Mouse (Mus musculus) neural tube, embryonic 15.5 days (tissue): ENCODE results near the gene Nanog. TPM values are rescaled to one million over a fixed set of nuclear protein-coding genes. Genes with fewer than 3 reads are reported as not detected.
A peak's percentile ranks its signal among the peaks of the same experiment; 100 is the strongest.

Source experiments
- ATAC-seq: fragments of 200-750 bp; cut with Nextera tagmentation; 2 replicates; pipeline ENCODE4 v1.8.0; 2017; ENCODE audit warnings: mild to moderate bottlenecking, moderate TSS enrichment, moderate library complexity; ENCODE audit not compliant: low FRiP score
- H3K27ac ChIP-seq: fragments of 300-500 bp; sonication (generic); replicated peaks from 2 replicates; pipeline ENCODE4 v1.5.1; 2015; ENCODE audit warnings: mild to moderate bottlenecking, inconsistent platforms
- H3K27me3 ChIP-seq: fragments of 300-500 bp; sonication (generic); replicated peaks from 2 replicates; pipeline ENCODE4 v1.6.1; 2015; ENCODE audit warnings: inconsistent platforms
- H3K36me3 ChIP-seq: fragments of 300-500 bp; sonication (generic); 2 replicates; pipeline ENCODE4 v1.6.1; 2015; ENCODE audit warnings: inconsistent platforms
- H3K4me1 ChIP-seq: fragments of 300-500 bp; sonication (generic); 2 replicates; pipeline ENCODE4 v1.6.1; 2015; ENCODE audit warnings: inconsistent platforms
- H3K4me2 ChIP-seq: fragments of 300-500 bp; sonication (generic); 2 replicates; pipeline ENCODE4 v1.6.1; 2015; ENCODE audit warnings: inconsistent platforms, mild to moderate bottlenecking, moderate library complexity
- H3K4me3 ChIP-seq: fragments of 300-500 bp; sonication (generic); replicated peaks from 2 replicates; pipeline ENCODE4 v1.5.1; 2015; ENCODE audit warnings: mild to moderate bottlenecking, inconsistent platforms
- H3K9ac ChIP-seq: fragments of 300-500 bp; sonication (generic); replicated peaks from 2 replicates; pipeline ENCODE4 v1.6.1; 2015; ENCODE audit warnings: mild to moderate bottlenecking, inconsistent platforms
- H3K9me3 ChIP-seq: fragments of 300-500 bp; sonication (generic); replicated peaks from 2 replicates; pipeline ENCODE4 v1.6.1; 2016; ENCODE audit warnings: inconsistent platforms
- WGBS: fragments of 180-500 bp; shearing (Covaris S2); methylation state at CpG from one replicate; pipeline ENCODE4 v1.1.7; 2015; ENCODE audit warnings: mixed read lengths; 5-methylcytosine and 5-hydroxymethylcytosine counted together
- polyA plus RNA-seq: library from polyadenylated mRNA; unstranded; fragments of >200 nt; fragmentation: Nextera tagmentation; extraction: Ambion mirVana; gene quantifications from 2 replicates; pipeline ENCODE4 v1.2.1, GENCODE M21; 2015

The Nanog gene
- 0.11 TPM in 1 of 2 replicates, not detected in the other for polyA plus RNA-seq

GRCm38 (mm10) chr6:122707036-122707800 lies at the start of gene Nanog:
Gene Nanog (plus strand): TSS chr6:122707489.
- H3K4me3 ChIP-seq, result no peak within 1 kb of the TSS
- H3K4me1 ChIP-seq, result peaks cover 8% of the 10 kb centered on the region
- no peak for ATAC-seq
- no peaks in the 10 kb centered on the region for H3K36me3 ChIP-seq
- H3K9ac ChIP-seq, result no peak within 1 kb of the TSS
- no peak within 1 kb of the TSS for H3K4me2 ChIP-seq
- H3K9me3 ChIP-seq, result no peaks in the 10 kb centered on the region
- no peaks in the 10 kb centered on the region for H3K27me3 ChIP-seq
- WGBS, result 29% methylated on average over 12 of the region's 12 CpGs
- H3K27ac ChIP-seq, result no peak within 1 kb of the TSS

- Histone ChIP-seq H3K36me3 (no peaks in the 10 kb centered on the region), H3K27ac (no peak overlapping the region), H3K4me2 (no peak overlapping the region), H3K9me3 (no peaks in the 10 kb centered on the region), H3K4me1 (no peaks in the 10 kb centered on the region), H3K4me3 (no peak overlapping the region), H3K9ac (no peak overlapping the region), H3K27me3 (peaks cover 14% of the 10 kb centered on the region)
- 86% methylated on average over 5 of the region's 5 CpGs for WGBS
- no peak for ATAC-seq
These were observed 49.7 kb upstream of the Nanog start for GRCm38 (mm10) chr6:122657630-122658029.

- Histone ChIP-seq H3K9me3 (no peaks in the 10 kb centered on the region), H3K27ac (no peak overlapping the region), H3K36me3 (no peaks in the 10 kb centered on the region), H3K4me1 (no peaks in the 10 kb centered on the region), H3K4me3 (no peak overlapping the region), H3K4me2 (no peak overlapping the region), H3K27me3 (peaks cover 23% of the 10 kb centered on the region), H3K9ac (no peak overlapping the region)
- ATAC-seq, result no peak
- WGBS, result 23% methylated on average over 7 of the region's 7 CpGs
These were observed 47.7 kb upstream of the Nanog start for GRCm38 (mm10) chr6:122659567-122659966.

- 37% methylated on average over 8 of the region's 8 CpGs for WGBS
- Histone ChIP-seq H3K4me3 (no peak overlapping the region), H3K27ac (no peak overlapping the region), H3K9me3 (no peaks in the 10 kb centered on the region), H3K4me1 (no peaks in the 10 kb centered on the region), H3K9ac (no peak overlapping the region), H3K36me3 (no peaks in the 10 kb centered on the region), H3K27me3 (peaks cover 23% of the 10 kb centered on the region), H3K4me2 (no peak overlapping the region)
- ATAC-seq, result peak; percentile 79
These were observed 46.5 kb upstream of the Nanog start for GRCm38 (mm10) chr6:122660601-122661379.

- Histone ChIP-seq H3K9me3 (no peaks in the 10 kb centered on the region), H3K4me2 (no peak overlapping the region), H3K36me3 (no peaks in the 10 kb centered on the region), H3K27me3 (peaks cover 23% of the 10 kb centered on the region), H3K9ac (no peak overlapping the region), H3K27ac (no peak overlapping the region), H3K4me3 (no peak overlapping the region), H3K4me1 (no peaks in the 10 kb centered on the region)
- no peak for ATAC-seq
- 24% methylated on average over 22 of the region's 22 CpGs for WGBS
These were observed 44.6 kb upstream of the Nanog start for GRCm38 (mm10) chr6:122662551-122663264.

- Histone ChIP-seq H3K27ac (no peak overlapping the region), H3K4me1 (no peaks in the 10 kb centered on the region), H3K9ac (no peak overlapping the region), H3K27me3 (peaks cover 23% of the 10 kb centered on the region), H3K4me2 (no peak overlapping the region), H3K9me3 (no peaks in the 10 kb centered on the region), H3K4me3 (no peak overlapping the region), H3K36me3 (no peaks in the 10 kb centered on the region)
- 35% methylated on average over 14 of the region's 14 CpGs for WGBS
- ATAC-seq, result no peak
These were observed 43.6 kb upstream of the Nanog start for GRCm38 (mm10) chr6:122663596-122664206.

GRCm38 (mm10) chr6:122665866-122666265 lies 41.4 kb upstream of the Nanog start:
- Histone ChIP-seq H3K27me3 (peaks cover 22% of the 10 kb centered on the region), H3K9me3 (no peaks in the 10 kb centered on the region), H3K9ac (no peak overlapping the region), H3K36me3 (no peaks in the 10 kb centered on the region), H3K4me3 (no peak overlapping the region), H3K4me2 (no peak overlapping the region), H3K27ac (no peak overlapping the region), H3K4me1 (peaks cover 9% of the 10 kb centered on the region)
- 81% methylated on average over 7 of the region's 7 CpGs for WGBS
- ATAC-seq, result no peak

- Histone ChIP-seq H3K27me3 (peaks cover 8% of the 10 kb centered on the region), H3K9ac (0 out of 2 replicates have a peak overlapping the region, but pooled peaks have one; percentile 5), H3K36me3 (no peaks in the 10 kb centered on the region), H3K4me3 (no peak overlapping the region), H3K4me1 (peaks cover 9% of the 10 kb centered on the region), H3K4me2 (no peak overlapping the region), H3K27ac (no peak overlapping the region), H3K9me3 (no peaks in the 10 kb centered on the region)
- WGBS, result 79% methylated on average over 5 of the region's 5 CpGs
- no peak for ATAC-seq
These were observed 39.6 kb upstream of the Nanog start for GRCm38 (mm10) chr6:122667715-122668114.

GRCm38 (mm10) chr6:122668823-122669222 lies 38.5 kb upstream of the Nanog start:
- Histone ChIP-seq H3K9ac (no peak overlapping the region), H3K4me2 (no peak overlapping the region), H3K27me3 (no peaks in the 10 kb centered on the region), H3K27ac (no peak overlapping the region), H3K9me3 (no peaks in the 10 kb centered on the region), H3K36me3 (no peaks in the 10 kb centered on the region), H3K4me3 (no peak overlapping the region), H3K4me1 (peaks cover 9% of the 10 kb centered on the region)
- peak; percentile 8; the same call in 1 of the 2 replicates for ATAC-seq
- WGBS, result 77% methylated on average over 5 of the region's 5 CpGs

- Histone ChIP-seq H3K27ac (peak overlapping the region; percentile 56; the same call in 1 of the 2 replicates), H3K4me2 (peak overlapping the region; percentile 68), H3K4me3 (peak overlapping the region; percentile 48), H3K9ac (peak overlapping the region; percentile 51), H3K27me3 (no peaks in the 10 kb centered on the region), H3K9me3 (no peaks in the 10 kb centered on the region), H3K4me1 (peaks cover 9% of the 10 kb centered on the region), H3K36me3 (no peaks in the 10 kb centered on the region)
- peak; percentile 94 for ATAC-seq
- 7% methylated on average over 19 of the region's 19 CpGs for WGBS
These were observed 37.7 kb upstream of the Nanog start for GRCm38 (mm10) chr6:122669406-122670200.
